Mouse (Mus musculus): ENCODE results near the gene Gal.

DNA sequence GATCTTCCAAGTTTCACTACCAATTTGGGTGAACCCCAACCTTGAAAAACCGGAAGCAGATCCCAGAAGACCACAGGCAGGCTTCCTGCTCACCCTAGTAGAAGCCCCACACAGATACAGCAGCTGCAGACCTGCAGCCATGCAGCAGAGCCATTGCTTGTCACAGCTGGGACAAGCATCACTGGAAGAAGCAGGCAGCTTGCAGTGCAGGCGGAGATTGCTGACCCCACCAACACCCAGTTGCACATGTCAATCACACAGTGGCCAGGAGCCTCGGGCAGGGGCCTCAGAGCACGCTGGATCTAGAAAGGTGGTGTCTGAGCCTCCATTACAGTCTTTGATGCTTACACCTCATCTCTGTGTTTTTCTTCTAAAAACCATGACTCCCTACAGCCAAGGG is 19.8 kb upstream of the Gal start:
- no peak for TF ChIP-seq CTCF (conservative IDR thresholded peaks at IDR 0.05 in 1 of 2, IDR thresholded peaks at IDR 0.05 in 1 of 2; ENCODE audit: low read depth in 2 of 2, low read length in 2 of 2)
- no peak for TF ChIP-seq CHD2 (IDR thresholded peaks at IDR 0.05; ENCODE audit: low read length)
- TF ChIP-seq POLR2A (IDR thresholded peaks at IDR 0.05; ENCODE audit: low read depth, low read length), result no peak
- no peak for TF ChIP-seq ZC3H11A (IDR thresholded peaks at IDR 0.05; ENCODE audit: low read depth, low read length)
- no peak for TF ChIP-seq HCFC1 (IDR thresholded peaks at IDR 0.05; ENCODE audit: low read depth, low read length)
- no peak for TF ChIP-seq JUN (IDR thresholded peaks at IDR 0.05; ENCODE audit: insufficient read depth, low read depth, low read length)
- no peak for TF ChIP-seq MAFK (IDR thresholded peaks at IDR 0.05; ENCODE audit: insufficient replicate concordance, low read length)

Measured in CH12.LX (cell line).